In genomic region chr12:56299610-56300009, GRCm38 (mm10) we compare ENCODE assay signal across 16 mouse cellular contexts.
"Had no signal": no experiment of that assay in that cellular context is flagged by ENCODE, and none has a peak within 500 bp of the region (broad histone marks: within the 10 kb centered on the region; RNA-seq: fewer than 3 reads in every experiment).

No protein-coding gene starts in this region.

- H3K9ac ChIP-seq: limb, embryonic 12.5 days; limb, embryonic 15.5 days; liver, embryonic 14.5 days; liver, postnatal 0 days had no signal

- H3K9me3 ChIP-seq: limb, embryonic 12.5 days; limb, embryonic 15.5 days had no signal

- H3K4me3 ChIP-seq: limb, embryonic 12.5 days; limb, embryonic 15.5 days had no signal

- ATAC-seq: liver, postnatal 0 days had no signal

- H3K36me3 ChIP-seq: limb, embryonic 12.5 days; limb, embryonic 15.5 days had no signal

- H3K27ac ChIP-seq: limb, embryonic 12.5 days; limb, embryonic 15.5 days; liver, embryonic 14.5 days; stomach, postnatal 0 days had no signal

- H3K4me2 ChIP-seq: limb, embryonic 12.5 days; limb, embryonic 15.5 days; liver, embryonic 11.5 days; midbrain, embryonic 11.5 days had no signal

- DNase-seq: kidney, adult 18-20 months; kidney, postnatal 10 days; layer of hippocampus, postnatal 36 days; left cerebral cortex, postnatal 4 days; liver, postnatal 0 days; lung, postnatal 14 days; midbrain, embryonic 14.5 days; thymus, adult 2 months; thymus, postnatal 14 days; thymus, postnatal 4 days had no signal
